Mouse (Mus musculus) heart, embryonic 14.5 days (tissue): ENCODE results near the gene Trpm4. TPM values are rescaled to one million over a fixed set of nuclear protein-coding genes. Genes with fewer than 3 reads are reported as not detected.

Experiments used
- ATAC-seq: fragments of 200-750 bp; cut with Nextera tagmentation; 2 replicates; pipeline ENCODE4 v1.8.0; 2017; ENCODE audit warnings: low read depth, moderate TSS enrichment; ENCODE audit not compliant: insufficient number of reproducible peaks, insufficient read depth, low FRiP score
- H3K27ac ChIP-seq, 2 experiments: fragments of 200-500 bp in 1 of 2; fragments of 300-500 bp in 1 of 2; sonication (generic) in 1 of 2; replicated peaks in 1 of 2; 2 replicates each; pipeline ENCODE4 v1.5.1; 2012 to 2014; ENCODE audit warnings: low read depth in 2 of 2, low read length in 2 of 2, control low read depth in 1 of 2, mild to moderate bottlenecking in 1 of 2, mixed read lengths in 1 of 2; ENCODE audit not compliant: control insufficient read depth in 1 of 2, insufficient read depth in 1 of 2
- H3K27me3 ChIP-seq: fragments of 300-500 bp; sonication (generic); 2 replicates; pipeline ENCODE4 v1.6.1; 2014; ENCODE audit warnings: mild to moderate bottlenecking, low read length, control low read depth; ENCODE audit not compliant: control insufficient read depth, insufficient read depth
- H3K36me3 ChIP-seq: fragments of 300-500 bp; sonication (generic); 2 replicates; pipeline ENCODE4 v1.6.1; 2014; ENCODE audit warnings: mild to moderate bottlenecking, control low read depth, low read length, mixed read lengths; ENCODE audit not compliant: control insufficient read depth, insufficient read depth
- H3K4me1 ChIP-seq, 2 experiments: fragments of 200-500 bp in 1 of 2; fragments of 300-500 bp in 1 of 2; sonication (generic) in 1 of 2; 2 replicates each; pipeline ENCODE4 v1.6.1; 2012 to 2014; ENCODE audit warnings: low read length in 2 of 2, control low read depth in 1 of 2, mixed read lengths in 1 of 2; ENCODE audit not compliant: control insufficient read depth in 2 of 2, insufficient read depth in 2 of 2
- H3K4me2 ChIP-seq: fragments of 300-500 bp; sonication (generic); 2 replicates; pipeline ENCODE4 v1.6.1; 2014; ENCODE audit warnings: mild to moderate bottlenecking, low read length
- H3K4me3 ChIP-seq, 2 experiments: fragments of 200-500 bp in 1 of 2; fragments of 300-500 bp in 1 of 2; sonication (generic) in 1 of 2; 2 replicates each; pipeline ENCODE4 v1.5.1; 2012 to 2014; ENCODE audit warnings: low read length in 2 of 2, mild to moderate bottlenecking in 2 of 2, control low read depth in 1 of 2, low read depth in 1 of 2, moderate library complexity in 1 of 2; ENCODE audit not compliant: control insufficient read depth in 1 of 2, insufficient read depth in 1 of 2
- H3K9ac ChIP-seq: fragments of 300-500 bp; sonication (generic); 2 replicates; pipeline ENCODE4 v1.6.1; 2014; ENCODE audit warnings: mild to moderate bottlenecking, low read length
- H3K9me3 ChIP-seq: fragments of 300-500 bp; sonication (generic); 2 replicates; pipeline ENCODE4 v1.6.1; 2016; ENCODE audit warnings: low read length, control low read depth; ENCODE audit not compliant: control insufficient read depth
- WGBS: fragments of 180-500 bp; shearing (Covaris S2); extraction: QIAGEN DNeasy Blood & Tissue Kit; methylation state at CpG from one replicate; pipeline ENCODE4 v1.1.7; 2014; 5-methylcytosine and 5-hydroxymethylcytosine counted together
- polyA plus RNA-seq: library from polyadenylated mRNA; unstranded; fragments of >200 nt; fragmentation: Nextera tagmentation; extraction: Ambion mirVana; gene quantifications from 2 replicates; pipeline ENCODE4 v1.2.1, GENCODE M21; 2014

Gene Trpm4
- polyA plus RNA-seq, 1 experiment from 2014 or later, result 12.4 TPM

GRCm38 (mm10) chr7:45323069-45323468 lies 10.5 kb downstream of the Trpm4 start:
- H3K4me3 ChIP-seq, result no peak overlapping the region
- 87% methylated on average over 5 of the region's 5 CpGs for WGBS
- no peak overlapping the region for H3K27ac ChIP-seq
- no peaks in the 10 kb centered on the region for H3K9me3 ChIP-seq
- no peaks in the 10 kb centered on the region for H3K27me3 ChIP-seq
- peaks cover 67% of the 10 kb centered on the region for H3K36me3 ChIP-seq
- H3K4me2 ChIP-seq, result no peak overlapping the region
- H3K4me1 ChIP-seq, result no peaks in the 10 kb centered on the region
- no peak for ATAC-seq
- no peak overlapping the region for H3K9ac ChIP-seq

DNA sequence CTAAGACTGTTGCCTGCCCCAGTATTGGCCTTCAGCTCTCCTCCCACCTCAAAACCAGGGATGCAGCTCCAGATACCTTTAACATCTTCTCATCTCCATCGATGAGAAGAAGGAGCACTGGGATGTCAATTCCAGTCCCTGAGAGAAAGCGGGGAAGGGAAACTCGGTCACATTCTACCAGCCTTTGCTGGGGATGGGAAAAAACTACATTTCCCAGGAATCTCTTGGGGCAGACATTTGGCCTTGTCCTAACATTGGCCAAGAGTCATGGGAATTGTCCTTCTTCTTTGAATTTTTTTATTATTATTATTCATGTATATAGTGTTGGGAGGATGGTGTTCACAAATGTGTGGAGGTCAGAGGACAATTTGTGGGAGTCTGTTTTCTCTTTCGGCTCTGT lies 11.3 kb downstream of the Trpm4 start:
- Histone ChIP-seq H3K27ac (no peak overlapping the region), H3K9me3 (no peaks in the 10 kb centered on the region), H3K4me1 (no peaks in the 10 kb centered on the region), H3K36me3 (peaks cover 70% of the 10 kb centered on the region), H3K9ac (no peak overlapping the region), H3K4me2 (no peak overlapping the region), H3K4me3 (no peak overlapping the region), H3K27me3 (no peaks in the 10 kb centered on the region)
- WGBS, result 78% methylated on average over 4 of the region's 4 CpGs
- ATAC-seq, result no peak

- 93% methylated on average over 14 of the region's 14 CpGs for WGBS
These were observed 17.0 kb downstream of the Trpm4 start for GRCm38 (mm10) chr7:45316536-45316935.

GRCm38 (mm10) chr7:45315182-45315701 lies 18.3 kb downstream of the Trpm4 start:
- no peak overlapping the region for H3K9ac ChIP-seq
- H3K27ac ChIP-seq, result no peak overlapping the region
- ATAC-seq, result no peak
- H3K4me1 ChIP-seq, result peaks cover 4 to 14% of the 10 kb centered on the region in 2 experiments; a peak in 3 of 4 replicates
- no peaks in the 10 kb centered on the region for H3K27me3 ChIP-seq
- no peak overlapping the region for H3K4me3 ChIP-seq
- no peak overlapping the region for H3K4me2 ChIP-seq
- no peaks in the 10 kb centered on the region for H3K9me3 ChIP-seq
- H3K36me3 ChIP-seq, result peaks cover 64% of the 10 kb centered on the region
- 84% methylated on average over 10 of the region's 10 CpGs for WGBS

More at GRCm38 (mm10) chr7:45316536-45316935, 17.0 kb downstream of the Trpm4 start:
- Histone ChIP-seq H3K4me1 (peaks cover 4 to 14% of the 10 kb centered on the region in 2 experiments; a peak in 3 of 4 replicates), H3K36me3 (peaks cover 62% of the 10 kb centered on the region), H3K4me2 (no peak overlapping the region), H3K4me3 (no peak overlapping the region), H3K27me3 (no peaks in the 10 kb centered on the region), H3K9me3 (no peaks in the 10 kb centered on the region), H3K9ac (no peak overlapping the region), H3K27ac (no peak overlapping the region)
- ATAC-seq, result no peak

- no peaks in the 10 kb centered on the region for H3K27me3 ChIP-seq
- no peak overlapping the region for H3K9ac ChIP-seq
- H3K36me3 ChIP-seq, result peaks cover 65% of the 10 kb centered on the region
- no peak overlapping the region for H3K4me2 ChIP-seq
- H3K9me3 ChIP-seq, result no peaks in the 10 kb centered on the region
- no peak overlapping the region for H3K4me3 ChIP-seq
- 48% methylated on average over 9 of the region's 9 CpGs for WGBS
- H3K27ac ChIP-seq, result peak overlapping the region; percentile 12 to 45
- no peak for ATAC-seq
- H3K4me1 ChIP-seq, result peaks cover 4 to 14% of the 10 kb centered on the region in 2 experiments; a peak in 3 of 4 replicates
These were observed 20.1 kb downstream of the Trpm4 start for GRCm38 (mm10) chr7:45313495-45313894.

DNA sequence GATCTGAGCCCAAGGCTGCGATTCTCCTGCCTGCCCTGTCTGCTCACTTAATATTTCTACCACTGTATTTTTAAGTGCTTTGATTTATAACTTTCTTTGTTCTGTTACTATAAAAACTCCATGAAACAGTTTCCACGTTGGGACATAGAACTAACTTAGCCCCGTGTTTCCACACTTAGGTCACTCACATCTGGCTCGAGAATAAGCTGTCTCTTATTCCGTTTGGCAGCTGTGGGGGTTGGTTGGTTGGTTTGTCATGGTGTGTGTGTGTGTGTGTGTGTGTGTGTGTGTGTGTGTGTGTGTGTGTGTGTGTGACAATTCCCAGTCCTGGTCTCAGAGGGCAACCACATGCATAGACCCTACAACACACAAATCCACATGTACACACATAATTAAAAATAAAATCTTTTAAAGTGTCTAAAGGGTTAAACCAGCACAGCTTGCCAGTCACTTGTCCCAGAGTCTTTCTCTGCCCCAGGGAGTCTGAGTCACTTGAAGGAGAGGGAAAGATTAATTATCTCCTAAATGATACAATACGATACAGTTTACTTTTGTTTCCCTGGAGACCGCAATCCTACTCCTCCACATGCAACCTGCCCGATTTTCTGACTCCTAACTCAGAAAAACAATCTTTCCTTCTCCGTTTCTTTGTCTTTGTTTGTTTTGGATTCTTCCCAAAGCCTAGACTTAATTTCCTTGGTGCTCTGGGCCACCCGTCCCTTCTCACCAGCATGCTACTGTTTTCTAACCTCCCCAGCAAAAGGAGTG lies 20.7 kb downstream of the Trpm4 start:
- no peaks in the 10 kb centered on the region for H3K9me3 ChIP-seq
- no peak for ATAC-seq

DNA sequence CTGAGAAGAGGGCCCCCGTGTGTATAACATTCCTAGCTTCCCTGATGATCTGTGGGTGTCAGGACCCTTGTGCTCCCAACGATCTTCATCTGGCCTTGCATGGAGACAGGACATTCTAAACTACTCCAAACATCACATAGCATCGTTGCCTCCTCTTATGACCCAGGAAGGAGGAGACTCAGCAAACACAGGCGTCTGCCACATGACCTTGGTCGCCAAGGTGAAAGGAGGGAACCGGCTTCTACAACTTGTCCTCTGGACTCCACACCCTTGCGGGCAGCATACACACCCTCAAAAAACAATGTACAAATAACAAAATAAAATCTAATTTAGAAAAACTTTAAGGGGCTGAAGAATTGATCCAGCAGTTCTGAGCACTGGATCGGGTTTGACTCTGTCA lies 21.6 kb downstream of the Trpm4 start:
- Histone ChIP-seq H3K27me3 (no peaks in the 10 kb centered on the region), H3K9me3 (no peaks in the 10 kb centered on the region), H3K4me3 (no peak overlapping the region), H3K36me3 (peaks cover 61% of the 10 kb centered on the region), H3K9ac (peak overlapping the region; percentile 21; the same call in 1 of the 2 replicates), H3K27ac (no peak overlapping the region), H3K4me1 (peaks cover 4 to 14% of the 10 kb centered on the region in 2 experiments; a peak in 3 of 4 replicates), H3K4me2 (no peak overlapping the region)
- 36% methylated on average over 8 of the region's 8 CpGs for WGBS
- ATAC-seq, result no peak

More for the DNA sequence above, 20.7 kb downstream of the Trpm4 start:
- H3K27ac ChIP-seq, result peak overlapping the region; percentile 12 to 45
- H3K4me3 ChIP-seq, result no peak overlapping the region
- H3K36me3 ChIP-seq, result peaks cover 65% of the 10 kb centered on the region
- H3K4me2 ChIP-seq, result no peak overlapping the region
- peaks cover 4 to 14% of the 10 kb centered on the region in 2 experiments; a peak in 3 of 4 replicates for H3K4me1 ChIP-seq
- H3K27me3 ChIP-seq, result no peaks in the 10 kb centered on the region
- 0 out of 2 replicates have a peak overlapping the region, but pooled peaks have one; percentile 21 for H3K9ac ChIP-seq
- WGBS, result 36% methylated on average over 10 of the region's 10 CpGs
